In the genomic region with DNA sequence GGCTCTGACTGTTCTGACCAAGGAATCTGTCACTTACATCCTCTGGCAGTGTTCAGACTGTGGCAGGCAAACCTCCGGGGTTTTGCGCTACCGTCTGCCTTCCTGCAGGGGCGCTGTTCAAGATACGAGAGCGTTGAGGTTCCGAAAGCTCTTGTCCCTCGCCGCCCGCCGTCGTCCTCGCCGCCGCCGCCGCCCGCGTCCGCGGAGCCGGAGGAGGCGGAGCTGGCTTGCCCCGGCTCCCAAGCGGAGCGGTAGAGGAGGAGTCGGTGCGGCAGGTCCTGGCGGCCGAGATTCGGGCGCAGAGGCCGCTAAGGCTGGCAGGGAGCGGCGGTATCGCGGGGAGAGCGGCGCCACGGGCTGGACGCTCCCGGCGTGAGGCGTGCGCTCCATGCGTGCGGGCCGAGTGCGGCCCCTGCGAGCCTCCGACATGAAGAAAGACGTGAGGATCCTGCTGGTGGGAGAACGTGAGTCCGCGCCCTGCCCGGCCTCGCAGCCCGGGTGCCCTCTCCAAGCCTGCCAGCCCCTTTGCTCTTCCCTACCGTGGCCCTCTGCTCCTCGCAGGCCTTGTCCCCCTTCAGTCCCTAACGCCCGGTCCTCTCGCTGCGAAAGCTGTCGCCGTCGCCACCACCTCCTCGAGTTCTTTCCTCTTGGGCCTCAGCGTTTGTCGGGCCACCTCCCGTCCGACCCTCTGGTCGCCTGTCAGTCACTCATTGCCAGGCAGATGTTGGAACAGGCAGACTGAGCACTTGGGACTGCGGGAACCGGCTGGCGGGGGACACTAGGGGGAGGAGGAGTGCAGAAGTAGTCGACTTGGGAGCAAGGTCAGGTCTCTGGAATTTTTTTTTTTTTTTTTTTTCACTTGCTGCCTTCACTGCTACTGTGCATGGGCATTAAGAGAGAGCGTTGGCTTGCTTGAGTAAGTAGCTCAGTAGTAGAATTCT, we compare ENCODE assay signal across 8 mouse cellular contexts. TPM values are rescaled to one million over a fixed set of nuclear protein-coding genes. Genes with fewer than 3 reads are reported as not detected.
DNase-seq lines count a peak whose midpoint lies in the region; ATAC-seq lines count a peak whose summit lies in the region.

Rhot1 (plus strand) TSS at position 160 of the 941 bp plus-strand sequence.

- H3K27ac ChIP-seq in hindbrain, embryonic 13.5 days = peak within 1 kb of the TSS; percentile 95

- ATAC-seq in hindbrain, embryonic 13.5 days (ENCODE audit: low FRiP score) = peak; percentile 96

- H3K9me3 ChIP-seq in hindbrain, embryonic 13.5 days = no peaks in the 10 kb centered on the region

- peaks cover 5% of the 10 kb centered on the region; the same call in 1 of the 2 replicates for H3K36me3 ChIP-seq in hindbrain, embryonic 13.5 days

- peak within 1 kb of the TSS; percentile 96 for H3K9ac ChIP-seq in hindbrain, embryonic 13.5 days

- H3K4me1 ChIP-seq in hindbrain, embryonic 13.5 days (replicated peaks) = peaks cover 9% of the 10 kb centered on the region

- DNase-seq in NIH3T3 (ENCODE audit: low read depth) = peak; percentile 98
- DNase-seq in cerebellum, postnatal 10 days = peak; percentile 99
- DNase-seq in frontal cortex, postnatal 14 days (ENCODE audit: low spot score in 2 of 2) = peak; percentile 89 to 94
- peak; percentile 97 to 98 for DNase-seq in layer of hippocampus, postnatal 25 days (ENCODE audit: extremely low spot score in 1 of 2, low spot score in 1 of 2)
- peak; percentile 96 for DNase-seq in lung, postnatal 25 days (ENCODE audit: low spot score)
- peak; percentile 97 for DNase-seq in retina, embryonic 14.5 days (ENCODE audit: low spot score)
- peak; percentile 99 for DNase-seq in thymus, postnatal 4 days

- peak within 1 kb of the TSS; percentile 71 for H3K4me2 ChIP-seq in hindbrain, embryonic 13.5 days

- no peaks in the 10 kb centered on the region for H3K27me3 ChIP-seq in hindbrain, embryonic 13.5 days

- peak within 1 kb of the TSS; percentile 97 for H3K4me3 ChIP-seq in hindbrain, embryonic 13.5 days

- WGBS in hindbrain, embryonic 13.5 days = under 1% methylated on average over 75 of the region's 78 CpGs

RNA-seq across cellular contexts. Expression of gene Rhot1, which starts in this region (rescaled TPM):
- 66.4 and 68.4 TPM in 2 replicates for polyA plus RNA-seq in hindbrain, embryonic 13.5 days (2015; fragmentation: Nextera tagmentation; extraction: Ambion mirVana)
- total RNA-seq in layer of hippocampus, postnatal 25 days (2021) = 10 to 100 TPM; 68.2 to 71.2 TPM

Comparison
In these comparisons a context has a peak if more than half of its experiments do, and no peak if none do; other contexts are left out.
1. Peak in every context shown above with its lines: DNase-seq, ATAC-seq, H3K4me3 ChIP-seq and H3K27ac ChIP-seq.